In the genomic region with DNA sequence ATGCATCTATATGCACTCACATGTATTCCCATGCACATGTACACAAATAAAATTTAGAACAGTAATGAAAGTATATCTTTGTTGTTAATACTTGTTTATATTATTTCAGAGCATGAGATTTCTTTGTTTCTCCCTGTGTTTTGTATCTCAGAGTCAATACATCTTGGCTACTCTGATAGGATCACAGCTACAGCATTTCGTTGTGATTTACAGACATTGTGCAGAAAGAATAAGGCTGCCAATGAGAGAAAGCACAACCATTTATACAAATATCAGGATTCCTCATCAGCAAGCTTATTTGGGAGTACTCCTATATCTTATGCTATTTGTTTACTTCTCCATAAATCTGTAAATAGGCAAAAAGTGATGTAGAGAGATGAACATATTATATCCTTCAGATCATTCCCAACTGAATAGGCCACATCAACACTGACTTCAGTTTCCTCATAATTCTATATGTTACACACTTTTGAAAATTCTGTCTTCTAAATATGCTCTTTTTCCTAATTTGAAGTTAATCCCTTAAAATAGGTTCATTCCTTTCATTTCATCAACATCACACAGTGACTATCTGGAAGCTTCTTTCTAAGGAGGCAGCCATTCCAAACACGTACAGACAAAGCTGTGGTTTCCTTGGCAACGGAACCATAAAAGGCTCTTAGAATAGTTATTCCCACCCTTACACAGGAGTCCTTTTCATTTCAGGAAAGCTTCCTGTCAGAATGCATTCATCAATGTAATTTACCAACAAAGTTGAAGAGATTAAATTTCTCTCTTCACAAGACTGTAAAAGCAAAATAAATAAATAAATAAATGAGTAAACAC, we compare ENCODE assay signal across 11 mouse cellular contexts.
DNase-seq lines count a peak whose midpoint lies in the region; ATAC-seq and TF ChIP-seq lines count a peak whose summit lies in the region.
"Had no signal": no experiment of that assay in that cellular context is flagged by ENCODE, and none has a peak within 500 bp of the region (broad histone marks: within the 10 kb centered on the region; RNA-seq: fewer than 3 reads in every experiment).

No protein-coding gene starts in this region.

- no peak overlapping the region for H3K4me2 ChIP-seq in hindbrain, postnatal 0 days (ENCODE audit: low read depth, low read length)

- ATAC-seq in hindbrain, postnatal 0 days, result peak; percentile 96
- ATAC-seq: CD4-positive, CD25-positive, alpha-beta regulatory T cell, adult 4 months had no signal

- WGBS in forebrain, embryonic 10.5 days, result 57% methylated on average over 3 of the region's 3 CpGs
- WGBS in hindbrain, postnatal 0 days, result 21% methylated on average over 3 of the region's 3 CpGs

- peaks cover 22% of the 10 kb centered on the region for H3K4me1 ChIP-seq in forebrain, embryonic 10.5 days
- no peaks in the 10 kb centered on the region for H3K4me1 ChIP-seq in hindbrain, postnatal 0 days (ENCODE audit: insufficient read depth, low read length)

- H3K4me3 ChIP-seq in left cerebral cortex, adult 2 months, result no peak overlapping the region
- H3K4me3 ChIP-seq in forebrain, embryonic 10.5 days, result no peak overlapping the region
- no peak overlapping the region for H3K4me3 ChIP-seq in hindbrain, postnatal 0 days (ENCODE audit: low read length)

- no peak overlapping the region for H3K9ac ChIP-seq in hindbrain, postnatal 0 days (replicated peaks; ENCODE audit: low read length)
- H3K9ac ChIP-seq: liver, embryonic 14.5 days had no signal

- H3K27me3 ChIP-seq in forebrain, embryonic 10.5 days (ENCODE audit: poor library complexity, severe bottlenecking), result no peaks in the 10 kb centered on the region
- no peaks in the 10 kb centered on the region for H3K27me3 ChIP-seq in hindbrain, postnatal 0 days (ENCODE audit: insufficient read depth, low read length)

- DNase-seq in left cerebral cortex, postnatal 25 days (ENCODE audit: low spot score in 2 of 2), result peak; percentile 21 to 63
- no peak for DNase-seq in left cerebral cortex, adult 2 months (ENCODE audit: extremely low spot score in 1 of 2, low spot score in 2 of 2)
- DNase-seq in forebrain, embryonic 10.5 days (ENCODE audit: extremely low spot score, low spot score), result peak; percentile 41
- DNase-seq in hindbrain, postnatal 0 days (ENCODE audit: low spot score), result peak; percentile 93
- DNase-seq in retina, embryonic 14.5 days (ENCODE audit: low spot score), result peak; percentile 77
- DNase-seq in urinary bladder, adult 2 months (ENCODE audit: low spot score), result no peak
- DNase-seq in spleen, postnatal 10 days (ENCODE audit: low spot score in 2 of 2), result no peak
- DNase-seq in heart, postnatal 25 days (ENCODE audit: low spot score), result no peak
- DNase-seq: cerebellum, adult 11-12 months had no signal

- no peak overlapping the region for H3K27ac ChIP-seq in left cerebral cortex, adult 2 months
- peak overlapping the region; percentile 69; the same call in 1 of the 2 replicates for H3K27ac ChIP-seq in forebrain, embryonic 10.5 days
- peak overlapping the region; percentile 64 for H3K27ac ChIP-seq in hindbrain, postnatal 0 days
- H3K27ac ChIP-seq: liver, embryonic 14.5 days had no signal

- intact Hi-C loops in left cerebral cortex, postnatal 25 days (cut with DNase I), result no loop called here
- intact Hi-C loops in left cerebral cortex, adult 2 months (cut with DNase I), result no loop called here
- intact Hi-C loops in heart, postnatal 25 days (cut with DNase I), result no loop called here

- H3K36me3 ChIP-seq in forebrain, embryonic 10.5 days (replicated peaks), result no peaks in the 10 kb centered on the region
- H3K36me3 ChIP-seq in hindbrain, postnatal 0 days (ENCODE audit: insufficient read depth, low read length), result no peaks in the 10 kb centered on the region

- no peak for TF ChIP-seq CTCF in left cerebral cortex, adult 2 months (IDR thresholded peaks at IDR 0.05)
- no peak for TF ChIP-seq CTCF in hindbrain, postnatal 0 days (IDR thresholded peaks at IDR 0.05; ENCODE audit: low read depth)

- no peaks in the 10 kb centered on the region for H3K9me3 ChIP-seq in forebrain, embryonic 10.5 days
- no peaks in the 10 kb centered on the region for H3K9me3 ChIP-seq in hindbrain, postnatal 0 days (ENCODE audit: low read length)

Comparison
In these comparisons a context has a peak if more than half of its experiments do, and no peak if none do; other contexts are left out.
1. DNase-seq: peak in left cerebral cortex, postnatal 25 days (2 of 2), forebrain, embryonic 10.5 days (single experiment), hindbrain, postnatal 0 days (single experiment) and retina, embryonic 14.5 days (single experiment); none in left cerebral cortex, adult 2 months (0 of 2), urinary bladder, adult 2 months (single experiment), spleen, postnatal 10 days (0 of 2) and heart, postnatal 25 days (single experiment).